Mouse (Mus musculus) midbrain, postnatal 0 days (tissue): ENCODE measurements at regions not wholly inside any gene's neighbourhood (a gene's known extent, or its start where the extent isn't known, plus 50 kb on each side); places are given as distances from the start of the nearest gene placed in this dataset.

Experiments used
- ATAC-seq: fragments of 200-750 bp; cut with Nextera tagmentation; 2 replicates; pipeline ENCODE4 v1.8.0; 2017; ENCODE audit warnings: moderate number of reproducible peaks, mild to moderate bottlenecking, moderate TSS enrichment, moderate library complexity; ENCODE audit not compliant: low FRiP score
- DNase-seq: peaks from one replicate; pipeline ENCODE4 v3.0.0-alpha.2; 2015; ENCODE audit warnings: low spot score
- H3K27ac ChIP-seq: fragments of 300-500 bp; sonication (generic); 2 replicates; pipeline ENCODE4 v1.5.1; 2014; ENCODE audit warnings: low read depth, mild to moderate bottlenecking, low read length, mixed read lengths
- H3K27me3 ChIP-seq: fragments of 300-500 bp; sonication (generic); 2 replicates; pipeline ENCODE4 v1.6.1; 2014; ENCODE audit warnings: low read length, control low read depth, mixed read lengths; ENCODE audit not compliant: insufficient read depth
- H3K36me3 ChIP-seq: fragments of 300-500 bp; sonication (generic); 2 replicates; pipeline ENCODE4 v1.6.1; 2014; ENCODE audit warnings: low read length, control low read depth, mixed read lengths; ENCODE audit not compliant: insufficient read depth
- H3K4me1 ChIP-seq: fragments of 300-500 bp; sonication (generic); 2 replicates; pipeline ENCODE4 v1.6.1; 2014; ENCODE audit warnings: mild to moderate bottlenecking, control low read depth, antibody characterized with exemption, low read length, mixed read lengths; ENCODE audit not compliant: insufficient read depth
- H3K4me2 ChIP-seq: fragments of 300-500 bp; sonication (generic); 2 replicates; pipeline ENCODE4 v1.6.1; 2014; ENCODE audit warnings: low read depth, mild to moderate bottlenecking, low read length, mixed read lengths; ENCODE audit not compliant: poor library complexity, severe bottlenecking
- H3K4me3 ChIP-seq: fragments of 300-500 bp; sonication (generic); 2 replicates; pipeline ENCODE4 v1.5.1; 2014; ENCODE audit warnings: low read depth, mild to moderate bottlenecking, low read length, moderate library complexity
- H3K9ac ChIP-seq: fragments of 300-500 bp; sonication (generic); replicated peaks from 2 replicates; pipeline ENCODE4 v1.6.1; 2014; ENCODE audit warnings: mild to moderate bottlenecking, low read length, moderate library complexity, mixed read lengths; ENCODE audit not compliant: poor library complexity, severe bottlenecking
- H3K9me3 ChIP-seq: fragments of 300-500 bp; sonication (generic); 2 replicates; pipeline ENCODE4 v1.6.1; 2016; ENCODE audit warnings: low read length, control low read depth
- CTCF ChIP-seq: IDR thresholded peaks from 2 replicates; pipeline ENCODE4 v1.5.1; 2016; ENCODE audit warnings: antibody characterized with exemption, mild to moderate bottlenecking
- WGBS: fragments of 180-500 bp; shearing (Covaris S2); extraction: QIAGEN DNeasy Blood & Tissue Kit; methylation state at CpG from one replicate; pipeline ENCODE4 v1.1.7; 2014; 5-methylcytosine and 5-hydroxymethylcytosine counted together

GRCm38 (mm10) chr12:106922571-106922991, 565.9 kb upstream of the 3110018I06Rik start:
- TF ChIP-seq CTCF: no peak
- no peak overlapping the region for H3K4me2 ChIP-seq
- H3K9ac ChIP-seq: no peak overlapping the region
- H3K27me3 ChIP-seq: no peaks in the 10 kb centered on the region
- no peak overlapping the region for H3K27ac ChIP-seq
- ATAC-seq (no peak), DNase-seq (peak; percentile 42)
- H3K9me3 ChIP-seq: no peaks in the 10 kb centered on the region
- H3K4me1 ChIP-seq: no peaks in the 10 kb centered on the region
- H3K4me3 ChIP-seq: no peak overlapping the region
- no peaks in the 10 kb centered on the region for H3K36me3 ChIP-seq
- WGBS: 60% methylated on average over 12 of the region's 12 CpGs

- H3K36me3 ChIP-seq: no peaks in the 10 kb centered on the region
- ATAC-seq: no peak
- no peak overlapping the region for H3K4me3 ChIP-seq
- H3K4me2 ChIP-seq: no peak overlapping the region
- no peak overlapping the region for H3K27ac ChIP-seq
- no peak for TF ChIP-seq CTCF
- no peaks in the 10 kb centered on the region for H3K9me3 ChIP-seq
- 49% methylated on average over 5 of the region's 5 CpGs for WGBS
- no peak for DNase-seq
- H3K27me3 ChIP-seq: no peaks in the 10 kb centered on the region
- H3K4me1 ChIP-seq: no peaks in the 10 kb centered on the region; the same call in 1 of the 2 replicates
- H3K9ac ChIP-seq: no peak overlapping the region
Observed at GRCm38 (mm10) chr12:106928389-106928788, 560.0 kb upstream of the 3110018I06Rik start.

GRCm38 (mm10) chr12:106929161-106929560, 559.3 kb upstream of the 3110018I06Rik start:
- ATAC-seq (no peak), DNase-seq (no peak)
- Histone ChIP-seq H3K4me2 (no peak overlapping the region), H3K4me3 (no peak overlapping the region), H3K9me3 (no peaks in the 10 kb centered on the region), H3K4me1 (no peaks in the 10 kb centered on the region; the same call in 1 of the 2 replicates), H3K9ac (no peak overlapping the region), H3K36me3 (no peaks in the 10 kb centered on the region), H3K27me3 (no peaks in the 10 kb centered on the region), H3K27ac (no peak overlapping the region)
- 82% methylated on average over 13 of the region's 13 CpGs for WGBS
- no peak for TF ChIP-seq CTCF

GRCm38 (mm10) chr12:106931591-106931990, 556.8 kb upstream of the 3110018I06Rik start:
- no peaks in the 10 kb centered on the region for H3K36me3 ChIP-seq
- H3K27ac ChIP-seq: no peak overlapping the region
- H3K27me3 ChIP-seq: no peaks in the 10 kb centered on the region
- no peaks in the 10 kb centered on the region for H3K9me3 ChIP-seq
- no peak for TF ChIP-seq CTCF
- no peak overlapping the region for H3K4me3 ChIP-seq
- ATAC-seq (no peak), DNase-seq (no peak)
- H3K4me1 ChIP-seq: no peaks in the 10 kb centered on the region; the same call in 1 of the 2 replicates
- no peak overlapping the region for H3K9ac ChIP-seq
- no peak overlapping the region for H3K4me2 ChIP-seq
- 62% methylated on average over 3 of the region's 3 CpGs for WGBS

- no peaks in the 10 kb centered on the region for H3K9me3 ChIP-seq
- no peak overlapping the region for H3K4me3 ChIP-seq
- no peaks in the 10 kb centered on the region for H3K27me3 ChIP-seq
- no peaks in the 10 kb centered on the region for H3K36me3 ChIP-seq
- ATAC-seq (no peak), DNase-seq (no peak)
- H3K4me2 ChIP-seq: no peak overlapping the region
- H3K9ac ChIP-seq: no peak overlapping the region
- H3K4me1 ChIP-seq: no peaks in the 10 kb centered on the region
- no peak overlapping the region for H3K27ac ChIP-seq
- 79% methylated on average over 12 of the region's 12 CpGs for WGBS
- TF ChIP-seq CTCF: no peak
Observed at GRCm38 (mm10) chr12:106939381-106939780, 549.1 kb upstream of the 3110018I06Rik start.

GRCm38 (mm10) chr12:106943874-106944273, 544.6 kb upstream of the 3110018I06Rik start:
- ATAC-seq (no peak), DNase-seq (no peak)
- H3K9me3 ChIP-seq: no peaks in the 10 kb centered on the region

More at GRCm38 (mm10) chr12:106943874-106944273, 544.6 kb upstream of the 3110018I06Rik start:
- 13% methylated on average over 5 of the region's 5 CpGs for WGBS
- no peak overlapping the region for H3K9ac ChIP-seq
- H3K27ac ChIP-seq: no peak overlapping the region
- TF ChIP-seq CTCF: no peak
- H3K4me3 ChIP-seq: no peak overlapping the region
- H3K27me3 ChIP-seq: no peaks in the 10 kb centered on the region
- H3K4me2 ChIP-seq: no peak overlapping the region
- no peaks in the 10 kb centered on the region for H3K4me1 ChIP-seq
- no peaks in the 10 kb centered on the region for H3K36me3 ChIP-seq
